Mouse (Mus musculus) thymus, adult 18-20 months (tissue): ENCODE results near the gene Insrr.

Experiments used
- DNase-seq, 2 experiments: peaks; one replicate each; pipeline ENCODE4 v3.0.0; 2022; ENCODE audit warnings: mixed read lengths in 2 of 2

The Insrr gene

GRCm38 (mm10) chr3:87796736-87797334, at the start of gene Insrr:
Gene Insrr (plus strand): TSS chr3:87796951.
- no peak for DNase-seq

- DNase-seq: no peak
These were observed 48.3 kb upstream of the Insrr start, which contains the start of gene Lrrc71 for GRCm38 (mm10) chr3:87748431-87748830. Gene Lrrc71 (minus strand): TSS chr3:87748625.

GRCm38 (mm10) chr3:87749036-87749435, 47.7 kb upstream of the Insrr start:
- DNase-seq: peak in 1 of 2 experiments; percentile 25

DNA sequence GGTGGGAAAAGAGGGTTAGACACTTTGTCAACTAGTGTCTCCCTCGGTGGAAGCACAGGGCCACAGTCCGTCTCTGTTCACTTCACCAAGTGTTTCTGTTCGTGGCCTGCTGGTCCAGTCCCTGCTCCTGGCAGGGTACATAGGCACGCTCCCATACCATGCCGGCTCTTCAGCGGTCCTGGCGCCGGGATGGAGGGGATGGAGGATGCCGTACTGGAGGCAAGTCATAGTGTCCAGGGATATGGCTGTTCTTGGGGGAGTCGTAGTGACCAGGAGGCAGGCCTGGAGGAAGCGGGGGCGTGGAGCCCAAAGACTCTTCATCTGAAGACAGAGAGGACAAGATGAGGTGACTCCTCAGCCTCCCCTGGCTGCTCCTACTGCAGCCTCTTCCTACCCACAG, 46.8 kb upstream of the Insrr start:
- no peak for DNase-seq

- no peak for DNase-seq
These were observed 44.2 kb upstream of the Insrr start for GRCm38 (mm10) chr3:87752567-87752966.

DNA sequence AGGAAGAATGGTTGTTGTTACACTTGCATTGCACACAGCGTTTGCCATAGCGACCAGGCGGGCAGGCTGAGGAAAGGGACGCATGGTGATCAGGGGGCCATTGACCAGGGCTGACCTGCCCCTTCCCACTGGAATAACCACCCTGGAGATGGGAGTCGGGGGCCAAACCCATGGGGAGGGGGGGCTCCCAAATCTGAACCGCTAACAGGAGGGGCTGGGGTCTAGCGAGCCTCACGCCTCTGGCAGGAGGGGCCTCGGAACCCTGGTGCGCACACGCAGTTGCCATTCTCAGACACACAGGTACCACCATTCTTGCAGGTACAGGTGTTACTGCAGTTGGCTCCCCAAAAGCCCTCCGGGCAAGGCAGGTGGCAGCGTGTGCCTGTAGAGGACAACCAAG, 42.9 kb upstream of the Insrr start:
- no peak for DNase-seq

DNA sequence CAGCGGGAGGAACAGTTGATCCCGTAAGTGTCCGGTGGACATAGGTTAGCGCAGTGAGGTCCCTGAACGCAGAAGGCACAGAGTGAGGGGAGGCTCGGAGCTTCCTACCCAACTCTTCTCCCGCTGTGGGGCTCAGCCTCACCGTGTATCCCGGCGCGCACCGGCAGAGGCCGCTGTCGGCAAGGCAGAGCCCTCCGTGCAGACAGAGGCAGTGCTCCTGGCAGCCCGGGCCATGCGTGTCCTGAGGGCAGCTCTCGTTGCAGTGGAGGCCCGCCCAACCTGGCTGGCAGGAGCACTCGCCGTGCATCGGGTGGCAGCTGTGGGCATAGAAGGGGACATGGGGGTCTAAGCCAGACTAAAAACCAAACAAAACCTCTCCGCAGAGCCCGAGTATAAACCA, 40.8 kb upstream of the Insrr start:
- DNase-seq: peak; percentile 54 to 59

GRCm38 (mm10) chr3:87756488-87756887, 40.3 kb upstream of the Insrr start:
- no peak for DNase-seq

DNA sequence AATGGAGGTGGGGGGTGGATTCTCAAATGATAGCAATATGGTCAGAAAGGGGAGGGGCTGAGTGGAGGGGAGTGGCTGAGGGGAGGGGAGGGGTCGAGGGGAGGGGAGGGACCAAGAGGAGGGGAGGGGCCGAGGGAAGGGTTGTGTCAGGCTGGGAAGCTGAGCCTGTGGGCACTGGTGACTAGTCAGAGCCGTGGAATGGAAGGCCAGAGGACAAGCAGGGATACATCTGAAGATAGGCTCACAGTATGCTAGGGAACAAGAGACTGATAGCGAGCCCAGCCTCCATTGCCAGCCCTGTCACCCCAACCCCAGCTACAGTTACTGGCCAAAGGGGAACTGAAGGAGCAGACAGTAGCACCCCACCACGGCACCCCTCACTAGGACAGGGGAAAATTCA, 38.1 kb upstream of the Insrr start:
- no peak for DNase-seq

- no peak for DNase-seq
These were observed 35.1 kb upstream of the Insrr start for GRCm38 (mm10) chr3:87761408-87762375.

GRCm38 (mm10) chr3:87763202-87763601, 33.5 kb upstream of the Insrr start:
- DNase-seq: no peak

DNA sequence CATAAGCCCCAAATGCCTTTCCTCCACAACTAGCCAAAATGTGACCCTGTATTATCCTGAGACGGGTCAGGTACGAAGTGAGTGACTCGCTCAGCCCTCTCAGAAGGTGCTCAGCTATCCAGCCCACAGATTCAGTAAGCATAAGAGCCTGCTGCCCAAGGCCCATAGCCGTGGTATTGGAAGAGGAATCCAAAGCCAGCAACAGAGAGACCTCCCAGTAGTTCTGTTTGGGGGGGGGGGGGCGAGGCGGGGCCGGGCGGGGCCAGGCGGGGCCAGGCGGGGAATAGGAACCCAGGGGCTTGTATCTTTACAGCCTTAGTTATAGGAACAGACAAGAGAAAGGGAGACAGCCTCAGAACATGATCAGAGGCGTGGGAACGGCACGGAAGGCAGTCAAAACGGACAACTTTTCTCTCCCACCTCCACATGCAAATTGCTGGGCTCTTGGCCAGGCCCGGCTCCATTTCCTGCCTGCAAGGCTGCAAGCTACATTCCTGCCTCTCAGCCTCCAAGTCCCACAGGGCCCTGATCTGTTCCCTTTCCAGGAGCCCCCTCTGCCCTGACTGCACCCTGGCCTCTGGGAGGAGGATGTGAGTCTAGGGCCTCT, 33.0 kb upstream of the Insrr start:
- DNase-seq: no peak

GRCm38 (mm10) chr3:87764506-87764905, 32.2 kb upstream of the Insrr start:
- no peak for DNase-seq

DNA sequence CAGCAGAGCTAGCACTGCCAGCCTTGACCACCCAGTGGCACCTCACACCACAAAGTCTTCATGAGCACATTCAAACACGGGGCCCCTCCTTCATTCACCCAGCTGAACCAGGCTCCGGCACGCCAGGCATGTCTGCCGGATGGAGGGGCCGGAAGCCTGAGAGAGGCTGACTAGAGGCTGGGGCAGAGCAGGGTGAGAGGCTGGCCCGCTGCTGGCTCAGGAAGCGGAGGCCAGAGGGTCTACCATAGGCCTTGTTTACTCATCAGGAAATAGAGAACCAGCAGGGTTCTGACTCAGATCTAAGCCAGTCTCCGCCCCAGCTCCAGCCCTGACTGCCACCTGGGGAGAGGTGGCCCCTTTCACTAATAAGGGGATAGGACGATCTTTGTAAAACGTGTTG, 31.7 kb upstream of the Insrr start:
- peak; percentile 62 to 69 for DNase-seq

DNA sequence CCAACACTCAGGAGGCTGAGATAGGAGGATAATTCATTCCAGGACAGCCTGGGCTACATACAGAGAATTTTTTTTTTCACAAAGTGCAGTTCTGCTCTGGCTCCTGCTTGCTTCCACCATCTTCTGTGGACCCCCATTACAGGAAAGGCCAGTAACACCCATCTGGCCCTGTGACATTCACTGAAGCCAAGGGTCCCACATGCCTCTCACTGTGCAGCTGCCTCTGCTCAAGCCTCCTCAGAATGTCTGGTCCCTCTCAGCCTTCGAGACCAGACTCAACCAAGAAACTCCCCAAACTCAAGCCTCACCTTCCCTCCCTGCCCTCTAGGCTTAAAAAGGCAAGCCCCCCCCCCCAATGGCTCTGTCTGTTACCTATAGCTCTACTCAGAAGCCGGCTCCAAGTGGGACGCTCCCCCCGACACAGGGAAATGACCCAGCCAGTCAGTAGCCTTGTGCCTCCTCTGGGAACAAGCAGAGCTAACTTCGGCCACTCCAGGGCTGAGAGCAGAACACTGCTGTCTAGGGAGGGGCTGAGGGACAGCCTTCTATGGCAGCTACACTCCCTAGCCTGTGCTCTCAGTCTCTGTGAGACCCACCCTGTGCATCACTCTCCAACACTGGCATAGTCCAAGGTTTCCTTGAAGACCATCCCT, 31.0 kb upstream of the Insrr start:
- no peak for DNase-seq

DNA sequence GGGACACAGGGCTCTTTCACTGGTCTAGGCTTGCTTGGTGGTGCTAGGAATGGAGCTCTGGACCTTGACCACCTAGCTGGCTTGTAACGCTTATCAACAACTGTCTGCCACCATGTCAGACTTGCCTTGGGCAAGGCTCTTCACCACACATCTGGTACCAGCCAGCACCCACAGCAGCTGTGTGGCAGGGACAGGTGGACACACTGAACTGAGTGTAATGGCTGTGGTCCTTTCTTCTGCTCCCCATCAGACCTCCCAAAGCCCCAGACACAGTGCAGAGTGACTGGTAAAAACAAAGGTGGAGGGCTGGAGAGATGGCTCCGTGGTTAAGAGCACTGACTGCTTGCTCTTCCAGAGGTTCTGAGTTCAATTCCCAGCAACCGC, 30.5 kb upstream of the Insrr start:
- no peak for DNase-seq

GRCm38 (mm10) chr3:87767764-87768163, 29.0 kb upstream of the Insrr start:
- DNase-seq: no peak

GRCm38 (mm10) chr3:87768431-87768830, 28.3 kb upstream of the Insrr start:
- no peak for DNase-seq

DNA sequence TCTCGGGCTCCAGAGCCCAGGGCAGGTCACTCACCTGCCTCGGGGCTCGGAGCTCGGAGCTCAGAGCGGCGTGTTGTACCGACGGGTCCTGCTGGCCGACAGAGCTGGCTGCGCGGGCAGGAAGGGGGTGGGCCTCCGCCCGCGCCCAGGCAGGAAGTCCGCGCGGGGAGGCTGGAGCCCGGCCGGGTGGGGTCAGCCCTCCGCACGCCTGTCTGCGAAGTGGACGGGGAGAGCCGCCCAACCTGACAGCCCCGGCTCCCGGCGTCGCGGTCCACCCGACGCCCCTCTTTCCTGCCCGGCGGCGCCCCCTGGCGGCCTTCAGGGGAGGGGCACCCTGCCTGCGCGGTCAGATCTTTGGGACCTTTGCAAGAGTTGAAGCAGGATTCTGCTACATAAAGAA, 27.9 kb upstream of the Insrr start:
- peak; percentile 50 to 61 for DNase-seq

DNA sequence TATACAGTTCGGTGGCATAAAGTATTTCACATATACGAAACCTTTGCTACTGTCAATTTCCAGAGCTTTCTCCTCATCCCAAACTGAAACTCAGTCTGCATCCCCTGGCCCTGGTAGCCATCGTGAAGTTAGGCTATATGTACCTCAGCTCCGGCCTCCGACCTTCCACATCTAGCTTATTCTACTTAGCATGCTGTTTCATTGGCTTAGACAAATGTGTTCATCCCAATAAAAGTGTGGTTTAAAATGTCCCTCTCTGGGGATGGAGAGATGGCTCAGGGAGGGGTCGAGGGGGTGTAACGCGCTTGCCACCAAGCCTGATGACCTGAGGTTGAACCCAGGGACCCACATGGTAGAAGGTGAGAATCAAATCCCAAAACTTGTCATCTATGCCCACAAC, 27.2 kb upstream of the Insrr start:
- no peak for DNase-seq

- no peak for DNase-seq
These were observed 26.5 kb upstream of the Insrr start for GRCm38 (mm10) chr3:87770280-87770679.

- DNase-seq: no peak
These were observed 25.7 kb upstream of the Insrr start for GRCm38 (mm10) chr3:87771088-87771487.

- DNase-seq: no peak
These were observed 18.5 kb upstream of the Insrr start for GRCm38 (mm10) chr3:87778283-87778682.
